Mouse (Mus musculus): ENCODE data around the gene Mrpl24. TPM values are rescaled to one million over a fixed set of nuclear protein-coding genes. Genes with fewer than 3 reads are reported as not detected.

Gene Mrpl24
- polyA plus RNA-seq, 2 experiments, result 37.9 to 50.1 TPM

GRCm38 (mm10) chr3:87916990-87917389 is 2.3 kb upstream of the Mrpl24 start:
- H3K4me2 ChIP-seq (ENCODE audit: low read depth), result no peak overlapping the region
- ATAC-seq (ENCODE audit: insufficient read depth) (no peak), DNase-seq (ENCODE audit: low read depth in 3 of 3, low spot score in 3 of 3) (no peak)
- TF ChIP-seq EP300 (IDR thresholded peaks at IDR 0.05; ENCODE audit: low read depth) (no peak), CTCF (IDR thresholded peaks at IDR 0.05; ENCODE audit: low read depth) (no peak)
- H3K27me3 ChIP-seq (ENCODE audit: control insufficient read depth, insufficient read depth, low read length), result no peaks in the 10 kb centered on the region
- peaks cover 13 to 22% of the 10 kb centered on the region in 2 experiments for H3K4me1 ChIP-seq (replicated peaks; ENCODE audit: control insufficient read depth in 2 of 2, insufficient read depth in 2 of 2, low read length in 1 of 2)
- H3K36me3 ChIP-seq (replicated peaks; ENCODE audit: control insufficient read depth, insufficient read depth, low read depth), result peaks cover 53% of the 10 kb centered on the region
- H3K9ac ChIP-seq (replicated peaks), result no peak overlapping the region
- no peak overlapping the region for H3K4me3 ChIP-seq (ENCODE audit: insufficient read depth in 1 of 2, low read depth in 2 of 2, low read length in 2 of 2)
- WGBS (ENCODE audit: insufficient replicate concordance), result 74% methylated on average over 1 of the region's 1 CpGs
- no peak overlapping the region for H3K27ac ChIP-seq
- H3K9me3 ChIP-seq (ENCODE audit: control insufficient read depth, low read length), result no peaks in the 10 kb centered on the region

- TF ChIP-seq CTCF (IDR thresholded peaks at IDR 0.05; ENCODE audit: low read depth) (no peak), EP300 (IDR thresholded peaks at IDR 0.05; ENCODE audit: low read depth) (no peak)
- no peak for DNase-seq (ENCODE audit: low read depth in 3 of 3, low spot score in 3 of 3)
- Histone ChIP-seq H3K9ac (replicated peaks) (peak overlapping the region; percentile 79; the same call in 1 of the 2 replicates), H3K27me3 (ENCODE audit: control insufficient read depth, insufficient read depth, low read length) (no peaks in the 10 kb centered on the region), H3K4me3 (ENCODE audit: insufficient read depth in 1 of 2, low read depth in 2 of 2, low read length in 2 of 2) (peak overlapping the region in 1 of 2 experiments; percentile 72; a peak in 1 of 4 replicates), H3K27ac (peak overlapping the region; percentile 69), H3K36me3 (replicated peaks; ENCODE audit: control insufficient read depth, insufficient read depth, low read depth) (peaks cover 52% of the 10 kb centered on the region), H3K4me2 (ENCODE audit: low read depth) (peak overlapping the region; percentile 82), H3K4me1 (replicated peaks; ENCODE audit: control insufficient read depth in 2 of 2, insufficient read depth in 2 of 2, low read length in 1 of 2) (peaks cover 7 to 10% of the 10 kb centered on the region in 2 experiments), H3K9me3 (ENCODE audit: control insufficient read depth, low read length) (no peaks in the 10 kb centered on the region)
- ATAC-seq (ENCODE audit: insufficient read depth), result no peak
- WGBS (ENCODE audit: insufficient replicate concordance), result 81% methylated on average over 1 of the region's 1 CpGs
These were observed 755 bp upstream of the Mrpl24 start for GRCm38 (mm10) chr3:87918551-87918950.

GRCm38 (mm10) chr3:87920270-87920943 is 1.1 kb downstream of the Mrpl24 start:
- Histone ChIP-seq H3K4me2 (ENCODE audit: low read depth) (peak overlapping the region; percentile 82), H3K4me1 (replicated peaks; ENCODE audit: control insufficient read depth in 2 of 2, insufficient read depth in 2 of 2, low read length in 1 of 2) (peaks cover 5 to 10% of the 10 kb centered on the region in 2 experiments), H3K36me3 (replicated peaks; ENCODE audit: control insufficient read depth, insufficient read depth, low read depth) (peaks cover 51% of the 10 kb centered on the region), H3K27ac (no peak overlapping the region), H3K9me3 (ENCODE audit: control insufficient read depth, low read length) (no peaks in the 10 kb centered on the region), H3K4me3 (ENCODE audit: insufficient read depth in 1 of 2, low read depth in 2 of 2, low read length in 2 of 2) (peak overlapping the region; percentile 72 to 81), H3K27me3 (ENCODE audit: control insufficient read depth, insufficient read depth, low read length) (no peaks in the 10 kb centered on the region), H3K9ac (replicated peaks) (peak overlapping the region; percentile 79)
- TF ChIP-seq CTCF (IDR thresholded peaks at IDR 0.05; ENCODE audit: low read depth), result peak; percentile 27
- no peak for TF ChIP-seq EP300 (IDR thresholded peaks at IDR 0.05; ENCODE audit: low read depth)
- DNase-seq (ENCODE audit: low read depth in 3 of 3, low spot score in 3 of 3) (no peak), ATAC-seq (ENCODE audit: insufficient read depth) (no peak)
- 48% methylated on average over 9 of the region's 9 CpGs for WGBS (ENCODE audit: insufficient replicate concordance)

- Histone ChIP-seq H3K4me1 (replicated peaks; ENCODE audit: control insufficient read depth in 2 of 2, insufficient read depth in 2 of 2, low read length in 1 of 2) (peaks cover 2 to 9% of the 10 kb centered on the region in 2 experiments), H3K4me2 (ENCODE audit: low read depth) (no peak overlapping the region), H3K4me3 (ENCODE audit: insufficient read depth in 1 of 2, low read depth in 2 of 2, low read length in 2 of 2) (no peak overlapping the region), H3K9ac (replicated peaks) (no peak overlapping the region), H3K27ac (no peak overlapping the region), H3K36me3 (replicated peaks; ENCODE audit: control insufficient read depth, insufficient read depth, low read depth) (peaks cover 26% of the 10 kb centered on the region), H3K9me3 (ENCODE audit: control insufficient read depth, low read length) (no peaks in the 10 kb centered on the region), H3K27me3 (ENCODE audit: control insufficient read depth, insufficient read depth, low read length) (no peaks in the 10 kb centered on the region)
- DNase-seq (ENCODE audit: low read depth in 3 of 3, low spot score in 3 of 3), result no peak
- no peak for TF ChIP-seq CTCF (IDR thresholded peaks at IDR 0.05; ENCODE audit: low read depth)
- no peak for TF ChIP-seq EP300 (IDR thresholded peaks at IDR 0.05; ENCODE audit: low read depth)
- no peak for ATAC-seq (ENCODE audit: insufficient read depth)
- 80% methylated on average over 7 of the region's 7 CpGs for WGBS (ENCODE audit: insufficient replicate concordance)
These were observed 5.7 kb downstream of the Mrpl24 start for GRCm38 (mm10) chr3:87924996-87925395.

- DNase-seq (ENCODE audit: low read depth in 3 of 3, low spot score in 3 of 3), result no peak
- Histone ChIP-seq H3K9ac (replicated peaks) (no peak overlapping the region), H3K4me2 (ENCODE audit: low read depth) (no peak overlapping the region), H3K27me3 (ENCODE audit: control insufficient read depth, insufficient read depth, low read length) (no peaks in the 10 kb centered on the region), H3K4me1 (replicated peaks; ENCODE audit: control insufficient read depth in 2 of 2, insufficient read depth in 2 of 2, low read length in 1 of 2) (peaks cover 6 to 13% of the 10 kb centered on the region in 2 experiments), H3K9me3 (ENCODE audit: control insufficient read depth, low read length) (no peaks in the 10 kb centered on the region), H3K4me3 (ENCODE audit: insufficient read depth in 1 of 2, low read depth in 2 of 2, low read length in 2 of 2) (no peak overlapping the region), H3K27ac (no peak overlapping the region), H3K36me3 (replicated peaks; ENCODE audit: control insufficient read depth, insufficient read depth, low read depth) (peaks cover 35% of the 10 kb centered on the region)
- ATAC-seq (ENCODE audit: insufficient read depth), result no peak
- 86% methylated on average over 5 of the region's 5 CpGs for WGBS (ENCODE audit: insufficient replicate concordance)
- TF ChIP-seq CTCF (IDR thresholded peaks at IDR 0.05; ENCODE audit: low read depth) (no peak), EP300 (IDR thresholded peaks at IDR 0.05; ENCODE audit: low read depth) (no peak)
These were observed 8.1 kb downstream of the Mrpl24 start for GRCm38 (mm10) chr3:87927452-87927851.
